Comparison of ENCODE assay signal across 8 mouse cellular contexts in the genomic region with DNA sequence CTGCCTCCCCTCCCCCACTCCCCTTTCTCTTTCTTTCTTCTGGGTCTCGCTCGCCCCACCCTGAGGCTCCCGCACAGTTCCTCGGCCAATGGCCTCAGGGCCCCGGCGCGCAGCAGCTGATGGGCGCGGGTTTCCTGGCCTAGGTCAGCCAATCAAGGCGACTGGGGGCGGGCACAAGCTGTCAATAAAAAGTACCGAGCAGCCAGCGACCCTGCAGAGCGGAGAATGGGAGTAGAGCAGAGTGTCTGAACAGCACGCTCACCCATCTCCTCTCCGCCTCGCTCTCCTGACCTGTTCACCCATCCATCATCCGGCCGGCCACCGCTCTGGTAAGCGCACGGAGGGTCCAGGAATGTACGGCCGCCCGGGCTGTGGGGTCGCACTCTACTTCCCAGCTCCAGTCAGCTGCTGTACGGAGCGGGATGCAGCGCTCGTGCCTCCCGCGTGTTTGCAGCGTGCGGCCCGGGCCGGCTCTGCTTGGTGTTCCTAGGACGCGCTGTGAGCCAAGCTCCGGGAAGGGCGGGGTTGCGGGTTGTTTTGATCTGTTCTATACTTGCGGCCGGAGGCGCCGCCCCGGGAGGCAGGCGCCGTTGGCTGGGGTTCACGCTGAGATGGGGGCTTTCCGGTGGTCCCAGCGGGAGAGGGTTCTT. TPM values are rescaled to one million over a fixed set of nuclear protein-coding genes. Genes with fewer than 3 reads are reported as not detected.
DNase-seq lines count a peak whose midpoint lies in the region; ATAC-seq lines count a peak whose summit lies in the region.

Gene Glul, plus strand, starts transcription at position 214 of the 650 bp plus-strand sequence.
Gene Teddm2, minus strand, starts transcription at position 498 of the 650 bp plus-strand sequence.

- H3K4me2 ChIP-seq in hindbrain, embryonic 12.5 days (replicated peaks), result peak within 1 kb of the TSS; percentile 87

- H3K36me3 ChIP-seq in hindbrain, embryonic 12.5 days, result peaks cover 21% of the 10 kb centered on the region

- under 1% methylated on average over 50 of the region's 51 CpGs for WGBS in hindbrain, embryonic 12.5 days

- peak within 1 kb of the TSS; percentile 94 for H3K9ac ChIP-seq in hindbrain, embryonic 12.5 days

- peak; percentile 98 for DNase-seq in Muller cell, postnatal 12 days (ENCODE audit: inconsistent ontology term)
- DNase-seq in cerebellum, adult 9-11 months, result peak; percentile 96
- peak; percentile 95 for DNase-seq in frontal cortex, postnatal 10 days (ENCODE audit: low spot score in 2 of 2)
- DNase-seq in layer of hippocampus, postnatal 14 days (ENCODE audit: low spot score in 2 of 2), result peak; percentile 93 to 97
- DNase-seq in lung, postnatal 14 days, result peak; percentile 97
- peak; percentile 83 for DNase-seq in retina, adult 2 months (ENCODE audit: low read depth, low spot score)
- peak; percentile 95 to 98 for DNase-seq in thymus, postnatal 36 days

- peak within 1 kb of the TSS; percentile 96 for H3K27ac ChIP-seq in hindbrain, embryonic 12.5 days

- H3K9me3 ChIP-seq in hindbrain, embryonic 12.5 days (replicated peaks), result no peaks in the 10 kb centered on the region

- ATAC-seq in hindbrain, embryonic 12.5 days (ENCODE audit: low FRiP score), result peak; percentile 97

- H3K27me3 ChIP-seq in hindbrain, embryonic 12.5 days, result no peaks in the 10 kb centered on the region

- H3K4me3 ChIP-seq in hindbrain, embryonic 12.5 days, result peak within 1 kb of the TSS; percentile 86

- H3K4me1 ChIP-seq in hindbrain, embryonic 12.5 days, result peaks cover 26% of the 10 kb centered on the region

RNA-seq across cellular contexts. Expression of gene Glul, which starts in this region (rescaled TPM):
- polyA plus RNA-seq in hindbrain, embryonic 12.5 days (2016; fragmentation: Nextera tagmentation; extraction: Ambion mirVana), result 126 TPM in 2 replicates
- total RNA-seq in layer of hippocampus, postnatal 14 days (2021), result 1,000 to 10,000 TPM; 1,538 to 1,706 TPM

RNA-seq across cellular contexts. Expression of gene Teddm2, which starts in this region (rescaled TPM):
- polyA plus RNA-seq in hindbrain, embryonic 12.5 days (2016; fragmentation: Nextera tagmentation; extraction: Ambion mirVana), result 0.66 and 0.77 TPM in 2 replicates
- total RNA-seq in layer of hippocampus, postnatal 14 days (2021), result 1 to 10 TPM; 1.7 to 2.8 TPM

Comparison
In these comparisons a context has a peak if more than half of its experiments do, and no peak if none do; other contexts are left out.
1. Peak in every context shown above with its lines: DNase-seq, ATAC-seq, H3K4me3 ChIP-seq and H3K27ac ChIP-seq.